ENCODE assay signal across 9 mouse cellular contexts in genomic region chr11:59847131-59847530, GRCm38 (mm10). TPM values are rescaled to one million over a fixed set of nuclear protein-coding genes. Genes with fewer than 3 reads are reported as not detected.
DNase-seq lines count a peak whose midpoint lies in the region; ATAC-seq lines count a peak whose summit lies in the region.
"Had no signal": no experiment of that assay in that cellular context is flagged by ENCODE, and none has a peak within 500 bp of the region (broad histone marks: within the 10 kb centered on the region; RNA-seq: fewer than 3 reads in every experiment).

No protein-coding gene starts in this region.

- H3K36me3 ChIP-seq in hindbrain, embryonic 13.5 days = 0 out of 2 replicates have a peak, but pooled peaks cover 4% of the 10 kb centered on the region
- peaks cover 10% of the 10 kb centered on the region for H3K36me3 ChIP-seq in liver, embryonic 12.5 days

- H3K27ac ChIP-seq in hindbrain, embryonic 13.5 days = no peak overlapping the region
- H3K27ac ChIP-seq in liver, embryonic 12.5 days = no peak overlapping the region

- H3K4me3 ChIP-seq in hindbrain, embryonic 13.5 days = peak overlapping the region; percentile 75; the same call in 1 of the 2 replicates
- H3K4me3 ChIP-seq in liver, embryonic 12.5 days = peak overlapping the region; percentile 76; the same call in 1 of the 2 replicates

- peaks cover 29% of the 10 kb centered on the region for H3K4me1 ChIP-seq in hindbrain, embryonic 13.5 days (replicated peaks)
- peaks cover 29% of the 10 kb centered on the region for H3K4me1 ChIP-seq in liver, embryonic 12.5 days

- no peak overlapping the region for H3K9ac ChIP-seq in hindbrain, embryonic 13.5 days
- H3K9ac ChIP-seq in liver, embryonic 12.5 days = no peak overlapping the region

- no peaks in the 10 kb centered on the region for H3K9me3 ChIP-seq in hindbrain, embryonic 13.5 days
- H3K9me3 ChIP-seq in liver, embryonic 12.5 days (replicated peaks) = no peaks in the 10 kb centered on the region

- 26% methylated on average over 2 of the region's 2 CpGs for WGBS in hindbrain, embryonic 13.5 days
- WGBS in liver, embryonic 12.5 days (ENCODE audit: insufficient replicate concordance) = 20% methylated on average over 2 of the region's 2 CpGs

- H3K27me3 ChIP-seq in hindbrain, embryonic 13.5 days = no peaks in the 10 kb centered on the region
- H3K27me3 ChIP-seq in liver, embryonic 12.5 days (replicated peaks) = no peaks in the 10 kb centered on the region

- ATAC-seq in erythroid progenitor cell, adult 5-6 weeks (replicated peaks; ENCODE audit: low FRiP score, poor library complexity, severe bottlenecking) = peak; percentile 60; the same call in 1 of the 2 replicates
- ATAC-seq in hindbrain, embryonic 13.5 days (ENCODE audit: low FRiP score) = no peak
- no peak for ATAC-seq in liver, embryonic 12.5 days

- H3K4me2 ChIP-seq in hindbrain, embryonic 13.5 days = peak overlapping the region; percentile 76
- H3K4me2 ChIP-seq in liver, embryonic 12.5 days = peak overlapping the region; percentile 91

- DNase-seq in left cerebral cortex, postnatal 14 days (ENCODE audit: low spot score in 2 of 2) = peak; percentile 22 to 54
- no peak for DNase-seq in left cerebral cortex, postnatal 36 days (ENCODE audit: low spot score in 2 of 2)
- peak; percentile 87 for DNase-seq in brain, adult 2 months (ENCODE audit: low read depth, low spot score)
- DNase-seq in natural killer cell, adult 2 months (ENCODE audit: low spot score in 2 of 2) = peak; percentile 29 to 43
- peak; percentile 43 to 58 for DNase-seq in thymus, postnatal 10 days (ENCODE audit: low spot score in 2 of 2)

- intact Hi-C loops in left cerebral cortex, postnatal 14 days (cut with DNase I) = no loop called here
- intact Hi-C loops in left cerebral cortex, postnatal 36 days (cut with DNase I) = no loop called here

RNA-seq across cellular contexts. Expression of gene Cops3, which starts 7.5 kb away (rescaled TPM):
- 10 to 100 TPM; 67.4 to 68.9 TPM for total RNA-seq in left cerebral cortex, postnatal 14 days (2021)
- 10 to 100 TPM; 64.3 to 70.6 TPM for total RNA-seq in left cerebral cortex, postnatal 36 days (2021)
- total RNA-seq in erythroid progenitor cell, adult 5-6 weeks (2015; ENCODE audit: low replicate concordance) = 57.4 and 74.6 TPM in 2 replicates
- 40.9 and 42.7 TPM in 2 replicates for total RNA-seq in erythroid progenitor cell, adult 5-6 weeks (2017; ENCODE audit: low replicate concordance)
- 205 and 210 TPM in 2 replicates for polyA plus RNA-seq in hindbrain, embryonic 13.5 days (2015; fragmentation: Nextera tagmentation; extraction: Ambion mirVana)
- polyA plus RNA-seq in liver, embryonic 12.5 days (2016; fragmentation: Nextera tagmentation; extraction: Ambion mirVana) = 141 and 149 TPM in 2 replicates

RNA-seq across cellular contexts. Expression of gene Nt5m, which starts 7.9 kb away (rescaled TPM):
- 10 to 100 TPM; 55.4 to 61.5 TPM for total RNA-seq in left cerebral cortex, postnatal 14 days (2021)
- total RNA-seq in left cerebral cortex, postnatal 36 days (2021) = 10 to 100 TPM; 53.6 to 59.0 TPM
- 2.9 and 7.9 TPM in 2 replicates for total RNA-seq in erythroid progenitor cell, adult 5-6 weeks (2015; ENCODE audit: low replicate concordance)
- total RNA-seq in erythroid progenitor cell, adult 5-6 weeks (2017; ENCODE audit: low replicate concordance) = 2.1 and 2.5 TPM in 2 replicates
- 61.5 and 64.1 TPM in 2 replicates for polyA plus RNA-seq in hindbrain, embryonic 13.5 days (2015; fragmentation: Nextera tagmentation; extraction: Ambion mirVana)
- polyA plus RNA-seq in liver, embryonic 12.5 days (2016; fragmentation: Nextera tagmentation; extraction: Ambion mirVana) = 16.4 and 18.6 TPM in 2 replicates

RNA-seq across cellular contexts. Expression of gene Flcn, which starts 37.3 kb away (rescaled TPM):
- 10 to 100 TPM; 37.0 to 38.7 TPM for total RNA-seq in left cerebral cortex, postnatal 14 days (2021)
- total RNA-seq in left cerebral cortex, postnatal 36 days (2021) = 10 to 100 TPM; 48.6 to 48.9 TPM
- total RNA-seq in erythroid progenitor cell, adult 5-6 weeks (2015; ENCODE audit: low replicate concordance) = 2.1 and 5.0 TPM in 2 replicates
- 2.3 and 5.4 TPM in 2 replicates for total RNA-seq in erythroid progenitor cell, adult 5-6 weeks (2017; ENCODE audit: low replicate concordance)
- 39.6 and 41.0 TPM in 2 replicates for polyA plus RNA-seq in hindbrain, embryonic 13.5 days (2015; fragmentation: Nextera tagmentation; extraction: Ambion mirVana)
- polyA plus RNA-seq in liver, embryonic 12.5 days (2016; fragmentation: Nextera tagmentation; extraction: Ambion mirVana) = 15.9 and 19.8 TPM in 2 replicates

RNA-seq across cellular contexts. Expression of gene Pld6, which starts 59.7 kb away (rescaled TPM):
- 1 to 10 TPM in 1 of 2 experiments, under 1 TPM in 1; 0.89 to 1.9 TPM for total RNA-seq in left cerebral cortex, postnatal 14 days (2021)
- 1 to 10 TPM in 1 of 2 experiments, under 1 TPM in 1; 0.81 to 1.1 TPM for total RNA-seq in left cerebral cortex, postnatal 36 days (2021)
- total RNA-seq in erythroid progenitor cell, adult 5-6 weeks (2015; ENCODE audit: low replicate concordance) = not detected in 2 replicates
- not detected in 2 replicates for total RNA-seq in erythroid progenitor cell, adult 5-6 weeks (2017; ENCODE audit: low replicate concordance)
- 4.7 and 5.0 TPM in 2 replicates for polyA plus RNA-seq in hindbrain, embryonic 13.5 days (2015; fragmentation: Nextera tagmentation; extraction: Ambion mirVana)
- polyA plus RNA-seq in liver, embryonic 12.5 days (2016; fragmentation: Nextera tagmentation; extraction: Ambion mirVana) = 2.4 and 3.1 TPM in 2 replicates
- total RNA-seq: gastrocnemius, adult 8-10 months had no signal

Comparison
In these comparisons a context has a peak if more than half of its experiments do, and no peak if none do; other contexts are left out.
1. DNase-seq: peak in left cerebral cortex, postnatal 14 days (2 of 2), brain, adult 2 months (single experiment), natural killer cell, adult 2 months (2 of 2) and thymus, postnatal 10 days (2 of 2); none in left cerebral cortex, postnatal 36 days (0 of 2).
2. RNA of gene Nt5m, which starts 7.9 kb away (total RNA-seq): 55.4 to 61.5 TPM in left cerebral cortex, postnatal 14 days and 53.6 to 59.0 TPM in left cerebral cortex, postnatal 36 days; 2.1 to 7.9 TPM in erythroid progenitor cell, adult 5-6 weeks; every median in the first group is over 4 times any median in the second.
3. RNA of gene Flcn, which starts 37.3 kb away (total RNA-seq): 48.6 to 48.9 TPM in left cerebral cortex, postnatal 36 days and 37.0 to 38.7 TPM in left cerebral cortex, postnatal 14 days; 2.1 to 5.4 TPM in erythroid progenitor cell, adult 5-6 weeks; every median in the first group is over 4 times any median in the second.